In genomic region chr2:27718191-27718590, GRCm38 (mm10) we compare ENCODE assay signal across 8 mouse cellular contexts. TPM values are rescaled to one million over a fixed set of nuclear protein-coding genes. Genes with fewer than 3 reads are reported as not detected.
DNase-seq lines count a peak whose midpoint lies in the region; ATAC-seq lines count a peak whose summit lies in the region.

No protein-coding gene starts in this region.

- H3K27ac ChIP-seq in heart, embryonic 12.5 days (ENCODE audit: poor library complexity, severe bottlenecking) = peak overlapping the region; percentile 45; the same call in 1 of the 2 replicates
- H3K27ac ChIP-seq in stomach, embryonic 15.5 days = peak overlapping the region; percentile 51

- DNase-seq in 416B (ENCODE audit: low read depth) = peak; percentile 17
- DNase-seq in adrenal gland, postnatal 36 days = peak; percentile 89 to 92
- DNase-seq in kidney, postnatal 4 days = peak; percentile 80 to 87
- no peak for DNase-seq in frontal cortex, postnatal 36 days (ENCODE audit: low spot score in 2 of 2)
- DNase-seq in embryo, embryonic 11 days = no peak
- no peak for DNase-seq in T-cell, adult 2 months (ENCODE audit: low spot score)

- H3K27me3 ChIP-seq in heart, embryonic 12.5 days (replicated peaks) = no peaks in the 10 kb centered on the region
- no peaks in the 10 kb centered on the region for H3K27me3 ChIP-seq in stomach, embryonic 15.5 days (replicated peaks)

- H3K4me1 ChIP-seq in heart, embryonic 12.5 days (replicated peaks) = peaks cover 79% of the 10 kb centered on the region
- H3K4me1 ChIP-seq in stomach, embryonic 15.5 days = peaks cover 63% of the 10 kb centered on the region

- H3K9me3 ChIP-seq in heart, embryonic 12.5 days (replicated peaks) = no peaks in the 10 kb centered on the region
- H3K9me3 ChIP-seq in stomach, embryonic 15.5 days = no peaks in the 10 kb centered on the region

- H3K9ac ChIP-seq in heart, embryonic 12.5 days = 0 out of 2 replicates have a peak overlapping the region, but pooled peaks have one; percentile 16
- no peak overlapping the region for H3K9ac ChIP-seq in stomach, embryonic 15.5 days

- peak; percentile 58; the same call in 1 of the 2 replicates for ATAC-seq in heart, embryonic 12.5 days (ENCODE audit: insufficient number of reproducible peaks, low FRiP score)
- ATAC-seq in stomach, embryonic 15.5 days (ENCODE audit: insufficient read depth, low FRiP score, low read depth) = peak; percentile 81

- no peak overlapping the region for H3K4me3 ChIP-seq in heart, embryonic 12.5 days
- no peak overlapping the region for H3K4me3 ChIP-seq in stomach, embryonic 15.5 days (replicated peaks)

- H3K4me2 ChIP-seq in heart, embryonic 12.5 days = no peak overlapping the region
- H3K4me2 ChIP-seq in stomach, embryonic 15.5 days = no peak overlapping the region

- no peaks in the 10 kb centered on the region for H3K36me3 ChIP-seq in heart, embryonic 12.5 days
- H3K36me3 ChIP-seq in stomach, embryonic 15.5 days = no peaks in the 10 kb centered on the region

RNA-seq across cellular contexts. Expression of gene Rxra, which starts 42.0 kb away (rescaled TPM):
- 10 to 100 TPM; 49.2 to 51.4 TPM for total RNA-seq in adrenal gland, postnatal 36 days (2021)
- 7.8 and 8.6 TPM in 2 replicates for polyA plus RNA-seq in heart, embryonic 12.5 days (2016; fragmentation: Nextera tagmentation; extraction: Ambion mirVana)
- polyA plus RNA-seq in stomach, embryonic 15.5 days (2015; fragmentation: Nextera tagmentation; extraction: Ambion mirVana) = 12.4 and 13.0 TPM in 2 replicates

Comparison
In these comparisons a context has a peak if more than half of its experiments do, and no peak if none do; other contexts are left out.
1. DNase-seq: peak in 416B (single experiment), adrenal gland, postnatal 36 days (2 of 2) and kidney, postnatal 4 days (2 of 2); none in frontal cortex, postnatal 36 days (0 of 2), embryo, embryonic 11 days (single experiment) and T-cell, adult 2 months (single experiment).